Mouse (Mus musculus): Measurements from ENCODE around the gene Ush1g. TPM values are rescaled to one million over a fixed set of nuclear protein-coding genes. Genes with fewer than 3 reads are reported as not detected.

Ush1g gene
- total RNA-seq, 1 experiment from 2014 or later: not detected

DNA sequence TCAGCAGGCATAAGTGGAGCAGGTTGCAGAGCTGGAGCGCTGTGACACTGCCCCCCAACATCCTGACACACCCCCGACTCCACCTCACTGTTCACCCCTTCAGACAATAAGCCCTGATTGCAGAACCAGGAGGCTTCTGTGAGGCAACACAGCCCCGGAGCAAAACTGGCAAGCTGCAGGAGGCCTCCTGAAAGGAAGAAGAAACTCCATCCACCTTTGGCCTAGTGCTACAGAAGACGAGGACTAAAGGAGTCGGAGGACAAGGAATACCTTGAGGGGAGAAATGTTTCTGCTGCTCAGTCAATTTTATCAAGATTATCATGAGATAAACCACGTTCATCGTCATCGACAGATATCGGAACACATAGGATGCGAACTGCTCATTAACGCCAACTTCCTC is 25.9 kb downstream of the Ush1g start:
- ATAC-seq (replicated peaks; ENCODE audit: insufficient number of reproducible peaks, low FRiP score, low TSS enrichment, poor library complexity, severe bottlenecking): no peak

DNA sequence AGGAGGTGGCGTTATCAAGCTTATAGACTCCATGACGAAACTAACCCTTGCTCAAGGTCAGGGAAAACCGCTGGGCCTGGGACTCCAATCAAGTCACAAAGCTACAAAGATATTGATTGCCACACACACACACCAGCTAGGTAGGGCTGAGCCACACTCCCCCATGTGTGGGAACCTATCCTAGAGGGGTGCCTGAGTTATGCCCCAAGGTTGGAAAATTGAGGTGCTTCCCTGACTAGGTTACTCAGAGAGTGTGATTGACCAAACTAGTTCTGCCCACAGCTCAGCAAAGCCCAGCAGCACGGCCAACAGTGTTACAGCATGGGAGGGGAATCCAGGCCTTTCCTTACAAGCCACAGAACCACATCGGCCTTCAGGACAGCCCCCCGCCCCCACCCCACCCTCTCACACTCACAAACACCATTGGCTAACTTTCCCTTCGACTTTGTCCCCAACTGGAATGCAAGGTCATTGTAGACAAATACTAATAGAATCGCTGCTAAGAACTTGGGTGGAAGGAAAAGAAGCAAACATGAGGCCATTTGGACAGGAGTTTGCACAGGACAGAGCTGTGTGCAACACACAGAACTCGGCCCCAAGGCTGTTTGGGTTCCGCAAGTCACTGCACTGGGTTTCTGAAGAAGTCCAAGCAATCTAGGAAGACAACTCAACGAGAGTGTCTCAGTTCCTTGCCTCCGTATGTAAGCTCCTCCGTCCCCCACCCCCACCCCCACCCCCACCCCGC is 29.0 kb downstream of the Ush1g start:
- no peak for ATAC-seq (replicated peaks; ENCODE audit: insufficient number of reproducible peaks, low FRiP score, low TSS enrichment, poor library complexity, severe bottlenecking)

DNA sequence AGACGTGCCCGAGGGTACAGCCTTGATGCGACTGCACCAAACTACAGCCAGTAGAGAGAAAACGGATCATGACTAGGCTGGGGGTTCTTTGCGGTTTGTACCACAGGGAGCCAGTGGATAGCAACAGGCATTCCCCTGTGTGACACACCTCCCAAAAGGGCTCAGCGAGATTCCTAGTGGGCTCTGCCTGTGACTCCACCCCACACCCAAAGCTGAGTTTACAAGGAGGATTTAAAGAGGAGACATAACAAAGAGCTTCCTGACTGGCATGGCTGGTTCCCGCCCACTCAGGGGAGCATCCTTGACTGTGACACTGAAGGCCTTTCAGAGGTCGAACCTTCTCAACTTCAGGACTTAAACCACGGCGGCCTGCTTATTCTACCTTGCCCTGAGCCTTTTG is 30.3 kb downstream of the Ush1g start:
- no peak for ATAC-seq (replicated peaks; ENCODE audit: insufficient number of reproducible peaks, low FRiP score, low TSS enrichment, poor library complexity, severe bottlenecking)

GRCm38 (mm10) chr11:115290919-115291318 is 30.9 kb downstream of the Ush1g start:
- ATAC-seq (replicated peaks; ENCODE audit: insufficient number of reproducible peaks, low FRiP score, low TSS enrichment, poor library complexity, severe bottlenecking): no peak

- no peak for ATAC-seq (replicated peaks; ENCODE audit: insufficient number of reproducible peaks, low FRiP score, low TSS enrichment, poor library complexity, severe bottlenecking)
Observed at GRCm38 (mm10) chr11:115290314-115290713, 31.5 kb downstream of the Ush1g start.

DNA sequence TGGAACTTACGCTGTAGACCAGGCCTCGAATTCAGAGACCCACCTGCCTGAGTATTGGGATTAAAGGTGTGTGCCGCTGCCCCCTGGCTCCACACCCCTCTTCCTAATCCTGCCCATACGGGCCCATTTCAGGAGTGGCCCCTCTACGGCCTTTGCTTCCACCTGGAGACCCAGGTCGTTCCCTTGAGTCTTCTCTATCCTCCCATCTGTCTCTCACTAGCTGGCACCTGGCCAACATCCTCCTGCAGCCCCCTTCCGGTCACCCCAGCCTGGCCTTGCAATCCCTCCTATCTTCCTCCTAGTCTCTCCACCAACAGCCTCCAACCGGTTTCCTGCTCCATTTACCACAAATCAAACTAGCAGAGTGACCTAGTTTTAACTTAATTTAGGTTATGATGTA is 32.0 kb downstream of the Ush1g start:
- ATAC-seq (replicated peaks; ENCODE audit: insufficient number of reproducible peaks, low FRiP score, low TSS enrichment, poor library complexity, severe bottlenecking): no peak

GRCm38 (mm10) chr11:115288305-115288704 is 33.5 kb downstream of the Ush1g start:
- no peak for ATAC-seq (replicated peaks; ENCODE audit: insufficient number of reproducible peaks, low FRiP score, low TSS enrichment, poor library complexity, severe bottlenecking)

DNA sequence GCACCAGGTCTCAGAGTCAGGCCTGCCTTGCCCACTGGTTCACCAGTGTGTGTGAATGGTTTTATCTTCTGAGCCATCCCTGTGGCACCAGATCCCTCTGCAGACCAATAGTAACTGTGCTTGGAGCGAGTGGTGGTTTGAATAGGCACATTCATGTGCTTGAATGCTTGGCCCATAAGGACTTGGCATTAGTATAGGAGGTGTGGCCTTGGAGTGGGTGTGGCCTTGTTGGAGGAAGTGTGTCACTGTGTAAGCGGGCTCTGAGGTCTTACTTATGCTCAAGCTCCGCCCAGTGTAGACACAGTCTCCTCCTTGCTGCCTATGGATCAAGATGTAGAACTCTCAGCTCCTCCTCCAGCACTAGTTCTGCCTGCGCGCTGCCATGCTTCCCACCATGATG is 34.5 kb downstream of the Ush1g start:
- ATAC-seq (replicated peaks; ENCODE audit: insufficient number of reproducible peaks, low FRiP score, low TSS enrichment, poor library complexity, severe bottlenecking): no peak

DNA sequence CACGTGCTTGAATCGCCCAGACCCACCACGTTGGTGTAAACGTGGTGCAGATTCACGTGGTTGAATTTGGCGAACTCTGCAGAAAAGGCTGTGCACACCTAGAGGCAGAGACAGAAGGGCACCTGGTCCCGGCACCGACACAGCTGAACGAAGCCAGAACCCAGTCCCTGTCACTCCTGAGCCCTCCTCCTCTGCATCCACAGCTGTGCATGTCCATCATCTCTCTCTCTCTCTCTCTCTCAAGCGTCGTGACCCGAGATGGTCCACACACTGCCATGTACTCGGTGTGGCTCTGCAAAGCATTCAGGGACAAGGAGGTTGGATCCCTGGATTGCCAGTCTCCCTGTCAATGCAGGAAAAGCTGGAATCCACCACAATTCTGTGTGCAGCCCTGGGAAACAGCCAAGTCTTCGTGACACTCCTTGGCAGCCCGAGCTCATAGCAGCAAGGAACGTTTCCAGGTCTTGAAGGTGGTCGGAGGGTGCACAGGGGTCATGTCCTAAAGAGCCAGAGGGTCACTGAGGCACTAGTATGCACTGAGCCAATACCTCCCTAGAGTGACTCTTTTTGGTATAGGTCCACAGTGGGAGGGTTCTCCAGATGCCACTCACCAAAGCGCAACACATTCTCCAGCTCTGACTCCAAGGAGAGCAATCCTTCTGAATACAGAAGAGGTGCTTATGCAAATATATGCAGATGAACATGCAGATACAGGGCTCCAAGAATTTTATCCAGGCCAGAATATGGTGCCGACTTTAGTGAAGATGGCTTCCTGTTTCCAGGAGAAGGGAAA is 35.4 kb downstream of the Ush1g start:
- no peak for ATAC-seq (replicated peaks; ENCODE audit: insufficient number of reproducible peaks, low FRiP score, low TSS enrichment, poor library complexity, severe bottlenecking)

DNA sequence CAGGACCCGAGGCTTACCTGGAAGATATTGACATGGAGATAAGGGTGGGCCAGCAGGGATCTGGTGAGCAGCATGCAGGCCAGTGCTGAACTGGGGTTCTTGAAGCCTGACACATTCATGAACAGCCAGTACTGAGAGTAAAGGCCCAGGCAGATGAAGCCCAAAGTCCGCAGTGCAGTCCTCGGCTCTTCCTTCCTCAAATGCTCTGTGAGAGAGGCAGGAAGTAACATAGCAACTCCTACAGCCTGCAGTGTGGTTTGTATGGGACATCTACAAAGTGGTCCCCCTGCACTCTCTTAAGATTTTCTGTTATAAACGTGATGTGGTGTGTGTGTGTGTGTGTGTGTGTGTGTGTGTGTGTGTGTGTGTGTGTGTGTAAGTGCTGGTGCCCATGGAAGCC is 36.6 kb downstream of the Ush1g start:
- ATAC-seq (replicated peaks; ENCODE audit: insufficient number of reproducible peaks, low FRiP score, low TSS enrichment, poor library complexity, severe bottlenecking): peak; percentile 56

DNA sequence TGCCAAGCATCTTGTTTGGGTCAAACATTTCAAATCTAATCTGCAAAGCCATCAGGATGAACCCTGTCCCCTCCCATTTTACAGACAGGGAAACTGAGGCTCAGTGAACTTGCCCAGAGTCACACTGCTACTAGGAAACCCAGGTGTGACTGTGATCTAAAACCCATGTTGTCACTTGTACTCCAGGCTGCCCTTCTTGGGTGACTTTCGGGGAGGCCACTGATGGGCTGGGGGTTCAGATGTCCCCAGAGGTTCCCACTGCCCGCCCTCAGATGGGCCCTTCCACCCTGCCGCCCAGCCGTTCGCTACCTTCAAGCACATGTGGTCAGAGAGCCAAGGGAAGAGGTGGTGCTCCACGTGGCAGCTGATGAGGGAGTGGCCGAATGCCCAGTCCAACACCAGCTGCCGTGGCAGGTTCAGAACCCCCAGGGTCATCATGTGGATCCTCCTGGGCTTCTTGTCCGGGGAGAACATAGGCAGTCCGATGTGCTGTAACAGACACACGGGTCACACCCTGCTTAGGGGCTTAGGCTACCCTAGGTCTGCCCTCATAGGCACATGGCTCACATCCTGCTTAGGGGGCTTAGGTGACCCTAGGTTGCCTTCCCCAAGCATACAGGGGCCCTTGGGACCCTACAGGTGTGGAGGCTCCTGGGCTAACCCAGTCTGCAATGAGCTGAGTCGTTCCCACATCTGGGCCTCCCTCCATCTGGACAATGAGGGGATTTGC is 37.8 kb downstream of the Ush1g start:
- ATAC-seq (replicated peaks; ENCODE audit: insufficient number of reproducible peaks, low FRiP score, low TSS enrichment, poor library complexity, severe bottlenecking): no peak

DNA sequence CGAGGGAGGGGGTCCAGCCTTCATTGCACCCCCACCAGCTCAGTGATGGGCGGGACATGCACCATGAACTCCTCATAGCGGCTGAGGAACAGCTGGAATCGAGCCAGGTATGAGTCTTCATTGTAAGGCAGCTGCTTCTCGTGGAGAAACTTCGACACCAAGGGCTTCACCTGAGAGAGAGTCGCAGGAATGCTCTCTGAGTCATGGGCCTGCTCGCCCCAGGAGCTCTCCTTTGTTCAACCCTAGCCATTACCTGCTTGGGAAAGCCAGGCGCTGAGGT is 38.4 kb downstream of the Ush1g start:
- ATAC-seq (replicated peaks; ENCODE audit: insufficient number of reproducible peaks, low FRiP score, low TSS enrichment, poor library complexity, severe bottlenecking): no peak

DNA sequence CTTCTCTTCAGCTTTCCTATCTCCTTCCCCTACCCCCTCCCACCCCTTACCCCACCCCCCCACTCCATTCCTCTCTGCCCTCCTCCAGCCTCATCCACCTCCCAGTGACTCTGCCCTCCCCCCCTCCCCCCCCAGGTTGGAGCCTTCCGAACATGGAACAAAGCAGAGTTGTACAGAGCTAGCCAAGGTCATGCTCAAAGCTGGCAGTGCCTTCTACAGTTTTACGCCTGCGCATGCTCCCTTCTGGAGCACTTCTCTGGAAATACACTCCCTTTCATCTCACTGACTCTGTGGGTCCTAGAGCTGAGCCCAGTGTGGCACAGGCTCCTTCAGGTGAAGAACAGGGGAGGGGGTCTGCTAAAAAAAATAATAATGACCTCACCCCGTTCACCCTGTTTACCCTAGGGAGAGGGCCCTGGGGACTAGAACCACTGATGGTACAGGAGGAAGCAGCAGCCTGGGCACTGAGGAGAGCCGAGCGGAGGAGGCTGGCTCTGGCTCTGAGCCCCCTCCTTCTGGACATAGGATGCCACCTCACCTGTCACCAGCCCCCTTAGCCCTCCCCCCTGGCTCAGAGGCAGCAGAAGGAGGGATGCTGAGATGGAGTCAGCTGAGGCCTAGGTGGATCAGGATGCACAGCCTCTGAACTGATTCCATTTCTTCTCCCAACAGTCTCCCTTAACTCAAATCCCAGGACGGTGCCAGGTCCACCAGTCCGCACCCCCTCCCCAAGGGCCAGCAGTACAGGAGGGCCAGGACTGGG is 38.9 kb downstream of the Ush1g start:
- ATAC-seq (replicated peaks; ENCODE audit: insufficient number of reproducible peaks, low FRiP score, low TSS enrichment, poor library complexity, severe bottlenecking): no peak

DNA sequence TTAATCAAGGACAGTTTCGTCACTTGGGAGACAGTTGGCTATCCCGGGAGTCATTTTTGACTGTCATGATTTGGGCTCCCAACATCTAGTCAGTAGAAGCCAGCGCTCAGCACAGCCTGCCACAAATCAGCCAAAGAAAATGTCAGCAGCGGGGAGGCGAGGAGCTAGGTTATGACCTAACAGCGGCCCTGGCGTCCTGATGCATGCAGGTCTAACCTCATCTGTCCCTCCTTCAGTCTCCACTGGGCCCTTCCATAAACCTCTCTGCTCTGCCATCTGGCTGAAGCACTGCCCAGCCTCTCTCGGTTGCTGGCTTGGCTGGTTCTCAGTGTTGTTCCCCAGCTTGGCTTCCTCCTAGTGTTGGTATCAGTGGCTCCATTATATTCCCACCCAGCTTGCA is 39.5 kb downstream of the Ush1g start:
- no peak for ATAC-seq (replicated peaks; ENCODE audit: insufficient number of reproducible peaks, low FRiP score, low TSS enrichment, poor library complexity, severe bottlenecking)

DNA sequence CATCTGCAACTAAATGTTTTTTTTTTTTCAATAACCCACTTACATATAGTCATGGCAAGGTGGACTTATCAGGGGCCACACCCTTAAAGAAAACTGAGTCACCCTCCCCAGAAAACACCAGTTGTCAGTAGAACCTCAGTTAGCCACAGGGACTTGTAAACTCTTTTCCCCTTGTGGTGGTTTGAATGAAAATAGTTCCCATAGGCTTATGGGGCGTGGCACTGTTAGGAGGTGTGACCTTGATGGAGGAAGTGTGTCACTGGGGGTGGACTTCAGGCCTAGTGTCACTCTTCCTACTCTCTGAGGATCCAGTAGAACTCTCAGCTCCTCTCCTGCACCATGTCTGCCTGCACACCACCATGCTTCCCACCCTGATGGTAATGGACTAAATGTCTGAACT is 42.1 kb downstream of the Ush1g start:
- ATAC-seq (replicated peaks; ENCODE audit: insufficient number of reproducible peaks, low FRiP score, low TSS enrichment, poor library complexity, severe bottlenecking): no peak

GRCm38 (mm10) chr11:115278176-115278575 is 43.7 kb downstream of the Ush1g start:
- ATAC-seq (replicated peaks; ENCODE audit: insufficient number of reproducible peaks, low FRiP score, low TSS enrichment, poor library complexity, severe bottlenecking): no peak

DNA sequence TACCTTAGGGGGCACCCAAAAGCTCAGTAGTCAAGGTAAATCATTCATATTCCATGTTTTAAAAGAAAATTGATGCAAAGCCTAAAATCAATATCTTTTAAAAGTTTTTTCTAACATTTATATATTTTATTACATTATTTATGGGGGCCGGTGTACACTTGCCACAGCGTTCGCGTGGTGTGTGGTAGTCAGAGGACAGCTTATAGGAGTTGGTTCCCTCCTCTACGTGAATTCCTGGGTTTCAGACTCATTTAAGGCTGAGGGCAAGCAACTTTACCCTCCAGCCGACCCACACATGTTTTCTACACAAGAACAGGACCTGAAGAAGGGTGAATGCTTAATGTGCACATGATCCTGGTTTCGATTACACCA is 44.3 kb downstream of the Ush1g start:
- no peak for ATAC-seq (replicated peaks; ENCODE audit: insufficient number of reproducible peaks, low FRiP score, low TSS enrichment, poor library complexity, severe bottlenecking)

DNA sequence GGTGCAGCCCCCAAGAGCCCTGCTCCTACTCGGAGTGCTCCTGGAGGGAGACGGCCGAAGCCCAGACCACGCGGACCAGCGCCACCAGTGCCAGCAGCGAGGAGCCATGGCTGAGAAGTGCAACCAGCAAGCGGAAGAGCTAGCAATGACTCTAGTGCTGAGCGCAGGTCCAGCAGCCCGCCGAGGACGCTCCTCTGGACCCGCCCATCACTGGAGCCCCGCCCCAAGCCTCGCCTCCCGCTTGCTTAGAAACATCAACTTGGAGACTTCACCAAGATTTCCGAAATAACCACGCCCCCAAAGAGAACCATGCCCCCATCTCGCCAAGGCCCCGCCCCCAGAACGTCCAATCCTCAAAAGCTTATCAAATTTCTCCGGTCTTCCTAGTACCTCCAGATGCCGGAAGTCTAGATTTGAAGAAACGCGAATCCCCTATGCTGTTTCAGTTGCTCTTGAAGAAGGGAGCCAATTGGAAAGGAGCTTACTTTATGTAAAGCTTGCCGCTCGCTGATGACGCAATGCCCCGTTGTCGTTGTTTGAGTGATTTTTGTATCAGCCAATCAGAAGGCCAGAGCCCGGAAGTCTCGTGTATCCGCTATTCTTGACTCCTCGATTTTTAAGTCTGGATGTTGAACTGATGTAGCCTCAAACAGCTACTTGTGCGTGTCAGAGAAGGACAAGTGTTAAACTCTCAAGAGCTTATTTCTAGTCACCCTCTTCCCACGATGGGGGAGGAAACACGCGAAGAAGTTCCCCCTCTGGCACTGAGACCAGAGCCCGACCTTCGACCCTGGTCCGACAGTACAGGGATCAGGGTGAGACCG is 44.8 kb downstream of the Ush1g start, which contains the start of gene Fdxr:
Gene Fdxr (minus strand): TSS at position 271 of the 824 bp plus-strand sequence.
- peak; percentile 84 for ATAC-seq (replicated peaks; ENCODE audit: insufficient number of reproducible peaks, low FRiP score, low TSS enrichment, poor library complexity, severe bottlenecking)

Data from monocyte, adult 5-6 weeks (primary cell).